Mouse (Mus musculus) liver, postnatal 0 days (tissue): ENCODE results near the gene Slc39a3.

Source experiments
- CTCF ChIP-seq: sonication (generic); IDR thresholded peaks from 2 replicates; pipeline ENCODE4 v1.5.1; 2016; ENCODE audit warnings: antibody characterized with exemption, low read depth
- EP300 ChIP-seq: IDR thresholded peaks from 2 replicates; pipeline ENCODE4 v1.6.1; 2016; ENCODE audit warnings: antibody characterized with exemption, low read depth, mild to moderate bottlenecking

DNA sequence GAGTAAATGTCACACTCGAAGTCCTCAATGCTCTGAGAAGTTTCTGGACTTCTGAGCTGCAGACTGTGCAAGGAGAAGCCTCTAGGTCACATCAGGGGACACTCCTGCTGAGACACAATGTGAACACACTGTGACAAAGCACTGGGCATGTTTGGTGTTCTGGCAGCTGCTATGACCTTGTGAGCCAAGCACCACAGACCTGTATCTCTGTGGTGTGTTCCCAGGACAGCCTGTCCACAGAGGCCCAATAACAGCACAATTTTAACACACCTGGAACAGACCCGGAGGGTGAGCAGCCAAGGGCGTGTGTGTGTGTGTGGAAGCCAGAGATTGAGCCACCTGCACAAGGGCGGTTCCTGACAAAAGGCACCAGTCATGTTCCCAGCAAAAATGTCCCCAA lies 42.6 kb downstream of the Slc39a3 start:
- TF ChIP-seq CTCF: no peak
- TF ChIP-seq EP300: no peak
